Mouse (Mus musculus) CH12.LX (cell line): ENCODE results near the gene Anks1b. TPM values are rescaled to one million over a fixed set of nuclear protein-coding genes. Genes with fewer than 3 reads are reported as not detected.

Experiments used
- DNase-seq: peaks from one replicate; pipeline ENCODE4 v3.0.0-alpha.2; 2013; ENCODE audit errors: extremely low read depth
- H3K27ac ChIP-seq: 2 replicates; pipeline ENCODE4 v1.5.1; 2012; ENCODE audit warnings: low read depth, mild to moderate bottlenecking, control low read depth, moderate library complexity; ENCODE audit not compliant: insufficient read depth
- H3K27me3 ChIP-seq: replicated peaks from 2 replicates; pipeline ENCODE3; 2012; ENCODE audit warnings: inconsistent platforms
- H3K36me3 ChIP-seq, 2 experiments: replicated peaks in 1 of 2; 2 replicates each; pipeline versions ENCODE3 to v1.6.1; 2012; ENCODE audit warnings: inconsistent platforms in 1 of 2, low read length in 1 of 2, mild to moderate bottlenecking in 1 of 2, mixed read lengths in 1 of 2, moderate library complexity in 1 of 2; ENCODE audit not compliant: control insufficient read depth in 1 of 2, insufficient read depth in 1 of 2
- H3K4me1 ChIP-seq, 2 experiments: 2 replicates each; pipeline ENCODE4 v1.6.1; 2012; ENCODE audit warnings: inconsistent platforms in 1 of 2, moderate library complexity in 1 of 2; ENCODE audit not compliant: insufficient read depth in 2 of 2, control insufficient read depth in 1 of 2
- H3K4me2 ChIP-seq: 2 replicates; pipeline ENCODE4 v1.6.1; 2012; ENCODE audit warnings: low read depth, mild to moderate bottlenecking, control low read depth; ENCODE audit not compliant: poor library complexity, insufficient read depth, severe bottlenecking
- H3K4me3 ChIP-seq, 3 experiments: fragments of 150-350 bp in 1 of 3; sonication (generic) in 1 of 3; replicated peaks in 1 of 3; 2 replicates each; pipeline versions ENCODE3 to v1.5.1; 2011 to 2012; ENCODE audit warnings: low read depth in 2 of 3, low read length in 2 of 3, mild to moderate bottlenecking in 2 of 3, moderate library complexity in 2 of 3, control low read depth in 1 of 3, improper control_type of control experiment in 1 of 3, inconsistent platforms in 1 of 3, mixed read lengths in 1 of 3; ENCODE audit not compliant: poor library complexity in 1 of 3
- H3K79me2 ChIP-seq: replicated peaks from 2 replicates; pipeline ENCODE4 v1.6.1; 2012; ENCODE audit warnings: mild to moderate bottlenecking, moderate library complexity; ENCODE audit not compliant: control insufficient read depth, poor library complexity, insufficient read depth, severe bottlenecking; ENCODE audit errors: extremely low read depth
- H3K9ac ChIP-seq: 2 replicates; pipeline ENCODE4 v1.6.1; 2012; ENCODE audit warnings: low read depth, mild to moderate bottlenecking, control low read depth, moderate library complexity; ENCODE audit not compliant: insufficient read depth
- H3K9me3 ChIP-seq: replicated peaks from 2 replicates; pipeline ENCODE3; 2012; ENCODE audit warnings: low read length, inconsistent platforms, mixed read lengths
- CHD1 ChIP-seq: IDR thresholded peaks from 2 replicates; pipeline ENCODE4 v1.6.1; 2012; ENCODE audit warnings: low read depth, low read length, improper control_type of control experiment, inconsistent platforms
- CHD2 ChIP-seq: IDR thresholded peaks from 2 replicates; pipeline ENCODE4 v1.6.1; 2011; ENCODE audit warnings: low read length, improper control_type of control experiment
- HCFC1 ChIP-seq: IDR thresholded peaks from 2 replicates; pipeline ENCODE4 v1.6.1; 2012; ENCODE audit warnings: low read depth, mild to moderate bottlenecking, inconsistent platforms, low read length, improper control_type of control experiment
- JUND ChIP-seq: conservative IDR thresholded peaks from 2 replicates; pipeline ENCODE4 v1.6.1; 2011; ENCODE audit warnings: low read depth, low read length, improper control_type of control experiment
- KAT2A ChIP-seq: IDR thresholded peaks from 2 replicates; pipeline ENCODE4 v1.6.1; 2012; ENCODE audit warnings: low read length, improper control_type of control experiment, inconsistent platforms; ENCODE audit not compliant: insufficient replicate concordance
- MAFK ChIP-seq: IDR thresholded peaks from 2 replicates; pipeline ENCODE4 v1.6.1; 2011; ENCODE audit warnings: low read length, improper control_type of control experiment; ENCODE audit not compliant: insufficient replicate concordance
- MAX ChIP-seq: IDR thresholded peaks from 2 replicates; pipeline ENCODE4 v1.6.1; 2011; ENCODE audit warnings: low read length, improper control_type of control experiment
- MAZ ChIP-seq: IDR thresholded peaks from 2 replicates; pipeline ENCODE4 v1.6.1; 2012; ENCODE audit warnings: low read depth, mild to moderate bottlenecking, inconsistent platforms, low read length, improper control_type of control experiment, moderate library complexity
- NELFE ChIP-seq: IDR thresholded peaks from 2 replicates; pipeline ENCODE4 v1.6.1; 2011; ENCODE audit warnings: low read depth, low read length, improper control_type of control experiment
- POLR2AphosphoS2 ChIP-seq: IDR thresholded peaks from 2 replicates; pipeline ENCODE4 v1.6.1; 2011; ENCODE audit warnings: low read depth, low read length, improper control_type of control experiment
- RAD21 ChIP-seq: IDR thresholded peaks from 2 replicates; pipeline ENCODE4 v1.6.1; 2011; ENCODE audit warnings: low read depth, mild to moderate bottlenecking, low read length, improper control_type of control experiment, moderate library complexity
- SIN3A ChIP-seq: IDR thresholded peaks from 2 replicates; pipeline ENCODE4 v1.6.1; 2012; ENCODE audit warnings: low read length, improper control_type of control experiment, inconsistent platforms
- SMC3 ChIP-seq: IDR thresholded peaks from 2 replicates; pipeline ENCODE4 v1.6.1; 2011; ENCODE audit warnings: low read depth, low read length, improper control_type of control experiment
- TCF12 ChIP-seq: IDR thresholded peaks from 2 replicates; pipeline ENCODE4 v1.6.1; 2014; ENCODE audit warnings: low read depth, mild to moderate bottlenecking, inconsistent platforms, low read length, improper control_type of control experiment
- USF1 ChIP-seq: IDR thresholded peaks from 2 replicates; pipeline ENCODE4 v1.6.1; 2014; ENCODE audit warnings: low read depth, mild to moderate bottlenecking, inconsistent platforms, low read length, improper control_type of control experiment
- ZC3H11A ChIP-seq: IDR thresholded peaks from 2 replicates; pipeline ENCODE4 v1.6.1; 2012; ENCODE audit warnings: low read depth, mild to moderate bottlenecking, inconsistent platforms, low read length, improper control_type of control experiment
- ZKSCAN1 ChIP-seq: IDR thresholded peaks from 2 replicates; pipeline ENCODE4 v1.6.1; 2012; ENCODE audit warnings: low read depth, inconsistent platforms, low read length, improper control_type of control experiment, borderline replicate concordance
- ZMIZ1 ChIP-seq: IDR thresholded peaks from 2 replicates; pipeline ENCODE4 v1.6.1; 2012; ENCODE audit warnings: low read depth, mild to moderate bottlenecking, inconsistent platforms, low read length, improper control_type of control experiment
- ZNF384 ChIP-seq: IDR thresholded peaks from 2 replicates; pipeline ENCODE4 v1.6.1; 2012; ENCODE audit warnings: low read depth, low read length, improper control_type of control experiment, inconsistent platforms
- dilution Hi-C: fragments of 300-500 bp; cut with MboI; formaldehyde crosslinking; loops from 2 replicates; pipeline ENCODE4 v1.14.3; 2020; ENCODE audit warnings: low sequenced_read_pairs; ENCODE audit not compliant: extremely low pct_unique_long_range_greater_than_20kb, extremely low pct_ligation_motif_present
- in situ Hi-C: fragments of 300-500 bp; cut with MboI; formaldehyde crosslinking; loops from 3 replicates; pipeline ENCODE4 v1.14.3; 2019; ENCODE audit warnings: low sequenced_read_pairs, low pct_ligation_motif_present, low pct_unique_long_range_greater_than_20kb, mixed read lengths
- polyA plus RNA-seq: library from polyadenylated mRNA; unstranded; fragments of >175 nt; gene quantifications from 2 replicates; pipeline ENCODE4 v1.2.1, GENCODE M21; 2012; ENCODE audit warnings: low read depth; ENCODE audit not compliant: insufficient read length
- total RNA-seq, 2 experiments: library from RNA; depleted of rRNA; stranded (reverse); fragments of 300-350 nt in 1 of 2; fragments of >200 nt in 1 of 2; gene quantifications; 2 replicates each; pipeline ENCODE4 v1.2.3; 2012 to 2014

Gene Anks1b
- total and polyA plus RNA-seq, 3 experiments, result 0.17 TPM; not detected in 2

GRCm38 (mm10) chr10:90856668-90857067 is 983.4 kb downstream of the Anks1b start:
- no peaks in the 10 kb centered on the region for H3K79me2 ChIP-seq
- dilution Hi-C loops, result no loop called here

GRCm38 (mm10) chr10:90859665-90860523 is 986.6 kb downstream of the Anks1b start:
- Histone ChIP-seq H3K4me1 (peaks cover 10 to 16% of the 10 kb centered on the region in 2 experiments; a peak in 3 of 4 replicates), H3K79me2 (no peaks in the 10 kb centered on the region), H3K36me3 (no peaks in the 10 kb centered on the region), H3K9me3 (no peaks in the 10 kb centered on the region), H3K27me3 (no peaks in the 10 kb centered on the region), H3K4me3 (no peak overlapping the region), H3K9ac (no peak overlapping the region), H3K4me2 (no peak overlapping the region), H3K27ac (no peak overlapping the region)
- in situ Hi-C loops, result loop anchor here (10.0 to 25.0 kb wide), 2 partner anchors 55 to 123 kb away; no protein-coding TSS in a partner anchor
- no peak for DNase-seq
- dilution Hi-C loops, result no loop called here
- TF ChIP-seq MAFK (no peak), POLR2AphosphoS2 (no peak)
- TF ChIP-seq, all 38 proteins: peak for 0

More at GRCm38 (mm10) chr10:90856668-90857067, 983.4 kb downstream of the Anks1b start:
- no peak overlapping the region for H3K4me3 ChIP-seq
- peaks cover 4 to 10% of the 10 kb centered on the region in 2 experiments; a peak in 1 of 4 replicates for H3K4me1 ChIP-seq
- H3K9me3 ChIP-seq, result no peaks in the 10 kb centered on the region
- DNase-seq, result no peak
- no peaks in the 10 kb centered on the region for H3K36me3 ChIP-seq
- no peak for TF ChIP-seq CHD1
- TF ChIP-seq SMC3, result no peak
- no peak for TF ChIP-seq NELFE
- no peak for TF ChIP-seq KAT2A
- no peak for TF ChIP-seq MAZ
- no peak for TF ChIP-seq CHD2
- no peak for TF ChIP-seq ZC3H11A
- TF ChIP-seq HCFC1, result no peak
- TF ChIP-seq MAX, result no peak
- no peak for TF ChIP-seq RAD21
- no peak for TF ChIP-seq ZKSCAN1
- no peak for TF ChIP-seq USF1
- TF ChIP-seq JUND, result no peak
- TF ChIP-seq TCF12, result no peak
- no peak for TF ChIP-seq SIN3A
- TF ChIP-seq ZMIZ1, result no peak
- no peak for TF ChIP-seq MAFK
- no peak for TF ChIP-seq ZNF384
- no peak overlapping the region for H3K9ac ChIP-seq
- H3K4me2 ChIP-seq, result no peak overlapping the region
- in situ Hi-C loops, result loop anchor here (25.0 kb wide), 1 partner anchor 119 kb away; no protein-coding TSS in a partner anchor
- no peak overlapping the region for H3K27ac ChIP-seq
- peaks cover 2% of the 10 kb centered on the region for H3K27me3 ChIP-seq
